Mouse (Mus musculus): ENCODE data around the gene Rab7b.

GRCm38 (mm10) chr1:131721989-131722388 is 33.5 kb downstream of the Rab7b start:
- no peak for TF ChIP-seq POLR2A (IDR thresholded peaks at IDR 0.05; ENCODE audit: borderline replicate concordance, extremely low read depth, low read depth, low read length)
- no peak for TF ChIP-seq CTCF (IDR thresholded peaks at IDR 0.05; ENCODE audit: insufficient read depth, low read length)
